Mouse (Mus musculus) bone marrow macrophage, adult 2 months (primary cell): ENCODE results near the gene Tmem274.

Source experiments
- CTCF ChIP-seq: IDR thresholded peaks from 2 replicates; pipeline ENCODE4 v1.5.1; 2012; ENCODE audit warnings: low read depth, mild to moderate bottlenecking, low read length, moderate library complexity
- POLR2A ChIP-seq: IDR thresholded peaks from 2 replicates; pipeline ENCODE4 v1.6.1; 2012; ENCODE audit warnings: mild to moderate bottlenecking, low read depth, low read length, borderline replicate concordance

GRCm38 (mm10) chr4:149444964-149445701 lies 32.0 kb upstream of the Tmem274 start:
- TF ChIP-seq CTCF (no peak), POLR2A (0 out of 2 replicates have a peak, but pooled peaks have one; percentile 48)
